Mouse (Mus musculus) CD4-positive, CD25-positive, alpha-beta regulatory T cell, adult 4 months (primary cell): ENCODE results near the gene Olfr1211. TPM values are rescaled to one million over a fixed set of nuclear protein-coding genes. Genes with fewer than 3 reads are reported as not detected.

Experiments used
- ATAC-seq: one replicate; pipeline ENCODE4 v1.8.0; 2017
- polyA plus RNA-seq, 2 experiments: library from polyadenylated mRNA; unstranded; fragments of 100-300 nt; shearing (Covaris generic); gene quantifications; one replicate each; pipeline ENCODE4 v1.2.1; 2017

The Olfr1211 gene
- polyA plus RNA-seq: not detected

DNA sequence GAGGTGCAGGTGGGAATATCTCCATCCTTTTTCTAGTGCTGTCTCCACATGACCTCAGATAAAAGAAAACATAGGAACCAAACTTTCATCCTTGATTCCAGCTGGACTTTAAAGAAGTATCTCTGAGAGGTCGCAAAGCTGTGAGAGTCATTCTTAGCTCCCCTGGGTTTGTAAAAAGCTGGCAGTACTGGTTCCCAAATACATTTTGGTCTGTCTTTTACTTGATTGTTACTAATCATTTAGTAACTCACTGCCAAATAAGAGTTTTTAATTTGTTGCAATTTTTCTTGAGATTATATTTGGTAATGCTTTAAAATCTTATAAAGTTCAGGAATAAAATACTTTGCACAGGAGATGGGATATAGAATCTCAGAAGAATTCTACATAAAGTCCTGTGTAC, at the start of gene Olfr1211:
TSS of gene Olfr1211 (minus strand) at position 101 of the 400 bp plus-strand sequence.
- no peak for ATAC-seq

DNA sequence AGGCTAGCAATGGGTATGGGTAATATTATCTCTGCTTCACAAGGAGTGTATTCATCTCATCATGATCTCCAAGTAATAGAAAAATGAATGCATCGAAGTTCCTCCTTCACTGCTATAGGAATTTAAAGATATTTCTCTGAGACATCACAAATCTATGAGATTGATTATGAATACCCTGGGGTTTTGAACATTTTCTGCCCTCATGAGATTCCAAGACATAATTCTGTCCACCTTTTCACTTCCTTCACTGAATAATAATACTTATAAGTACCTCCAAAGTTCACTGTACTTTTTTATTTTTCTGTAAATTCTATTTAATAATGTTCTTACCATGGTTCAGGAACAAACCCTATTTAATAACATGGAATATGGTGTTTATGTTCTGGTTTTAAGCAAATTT, 42.3 kb upstream of the Olfr1211 start, which contains the start of gene Gm13762:
TSS of gene Gm13762 (minus strand) at position 101 of the 400 bp plus-strand sequence.
- no peak for ATAC-seq

DNA sequence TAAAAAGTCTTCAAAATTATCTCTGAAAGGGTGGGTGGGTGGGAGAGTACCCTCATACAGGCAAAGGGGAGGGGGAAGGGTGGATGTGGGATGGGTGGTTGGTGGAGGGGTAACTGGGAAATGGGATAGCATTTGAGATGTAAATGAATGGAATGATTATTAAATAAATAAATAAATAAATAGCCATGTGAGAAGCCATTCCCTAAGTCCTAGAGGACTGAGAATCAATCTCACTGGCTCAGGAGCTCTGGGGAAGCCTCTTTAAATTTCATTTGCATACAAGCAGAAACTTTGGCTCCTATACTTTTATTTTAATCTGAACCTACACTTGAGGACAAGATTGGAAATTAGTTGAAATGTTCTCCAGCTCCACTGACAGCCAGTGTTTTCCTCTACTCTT, 15.8 kb upstream of the Olfr1211 start, which contains the start of gene Olfr1212:
TSS of gene Olfr1212 (plus strand) at position 301 of the 400 bp plus-strand sequence.
- ATAC-seq: no peak

DNA sequence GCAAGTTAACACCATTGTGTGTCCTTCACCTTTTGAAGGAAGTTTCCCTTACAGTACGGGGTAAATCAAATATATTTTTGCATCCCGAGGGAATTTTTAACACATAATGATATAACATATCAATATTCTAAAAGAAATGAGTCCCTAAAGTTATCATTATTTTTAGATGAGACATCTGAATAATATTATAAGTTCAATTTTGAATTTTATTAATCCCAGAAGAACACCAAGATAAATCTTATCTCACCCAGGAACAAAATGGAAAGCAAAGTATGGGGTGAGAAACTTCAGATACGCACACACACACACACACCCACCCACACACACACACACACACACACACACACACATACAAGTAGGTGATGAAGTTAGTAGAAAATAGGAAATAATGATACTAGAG, 22.9 kb downstream of the Olfr1211 start, which contains the start of gene Olfr1209:
TSS of gene Olfr1209 (minus strand) at position 101 of the 400 bp plus-strand sequence.
- no peak for ATAC-seq

DNA sequence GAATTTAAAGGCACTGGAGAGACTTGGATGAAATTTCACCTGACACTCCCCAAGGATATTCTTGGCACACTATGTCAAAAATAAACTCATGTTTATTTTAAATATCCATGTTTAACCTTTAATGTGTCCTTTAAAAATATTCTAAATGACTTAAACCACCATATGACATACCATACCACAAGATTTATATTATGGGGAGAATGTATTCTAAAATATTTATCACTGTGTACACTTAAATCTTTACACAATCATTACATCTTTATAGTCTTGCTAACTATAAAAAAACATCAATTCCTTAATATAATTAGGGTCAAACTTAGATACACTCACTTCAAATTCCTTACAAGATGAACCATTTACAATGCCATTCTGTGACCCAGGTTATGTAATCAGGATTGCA, 35.7 kb downstream of the Olfr1211 start, which contains the start of gene Olfr1208:
TSS of gene Olfr1208 (minus strand) at position 101 of the 400 bp plus-strand sequence.
- no peak for ATAC-seq

Other genes with a start within 250 kb of the Olfr1211 start
- gene Olfr1195, start 248.9 kb downstream of the Olfr1211 start, polyA plus RNA-seq: under 1 TPM in 1 of 2 experiments, not detected in 1; 0.12 TPM
- not detected for gene Olfr1196, start 233.5 kb downstream of the Olfr1211 start, polyA plus RNA-seq
- gene Olfr1197, start 205.7 kb downstream of the Olfr1211 start, polyA plus RNA-seq: under 1 TPM in 1 of 2 experiments, not detected in 1; 0.20 TPM
- under 1 TPM in 1 of 2 experiments, not detected in 1; 0.09 TPM for gene Olfr1198, start 186.7 kb downstream of the Olfr1211 start, polyA plus RNA-seq
- not detected for gene Olfr1199, start 177.6 kb downstream of the Olfr1211 start, polyA plus RNA-seq
- under 1 TPM in 1 of 2 experiments, not detected in 1; 0.11 TPM for gene Olfr1200, start 167.6 kb downstream of the Olfr1211 start, polyA plus RNA-seq
- gene Olfr1201, start 145.1 kb downstream of the Olfr1211 start, polyA plus RNA-seq: not detected
- not detected for gene Olfr1202, start 123.6 kb downstream of the Olfr1211 start, polyA plus RNA-seq
- gene Olfr1205, start 108.4 kb downstream of the Olfr1211 start, polyA plus RNA-seq: not detected
- not detected for gene Olfr1204, start 88.8 kb downstream of the Olfr1211 start, polyA plus RNA-seq
- not detected for gene Olfr1206, start 74.9 kb downstream of the Olfr1211 start, polyA plus RNA-seq
- gene Olfr1208, start 35.8 kb downstream of the Olfr1211 start, polyA plus RNA-seq: under 1 TPM in 1 of 2 experiments, not detected in 1; 0.11 TPM
- gene Olfr1209, start 23.0 kb downstream of the Olfr1211 start, polyA plus RNA-seq: not detected
- not detected for gene Olfr1212, start 15.9 kb upstream of the Olfr1211 start, polyA plus RNA-seq
- gene Gm13762, start 42.2 kb upstream of the Olfr1211 start, polyA plus RNA-seq: not detected
- gene Olfr1214, start 54.5 kb upstream of the Olfr1211 start, polyA plus RNA-seq: not detected
- gene Olfr1215, start 68.9 kb upstream of the Olfr1211 start, polyA plus RNA-seq: not detected
- not detected for gene Olfr1216, start 80.2 kb upstream of the Olfr1211 start, polyA plus RNA-seq
- gene Olfr1217, start 94.0 kb upstream of the Olfr1211 start, polyA plus RNA-seq: not detected
- not detected for gene Olfr1218, start 123.1 kb upstream of the Olfr1211 start, polyA plus RNA-seq
- gene Olfr1219, start 145.4 kb upstream of the Olfr1211 start, polyA plus RNA-seq: not detected
- gene Olfr1220, start 168.7 kb upstream of the Olfr1211 start, polyA plus RNA-seq: under 1 TPM in 1 of 2 experiments, not detected in 1; 0.08 TPM
- not detected for gene Olfr1221, start 179.2 kb upstream of the Olfr1211 start, polyA plus RNA-seq
- not detected for gene Olfr1222, start 194.9 kb upstream of the Olfr1211 start, polyA plus RNA-seq
- not detected for gene Olfr1223, start 213.4 kb upstream of the Olfr1211 start, polyA plus RNA-seq
- not detected for gene Olfr1224-ps1, start 226.0 kb upstream of the Olfr1211 start, polyA plus RNA-seq
- under 1 TPM in 1 of 2 experiments, not detected in 1; 0.08 TPM for gene Olfr1225, start 236.6 kb upstream of the Olfr1211 start, polyA plus RNA-seq